Mouse (Mus musculus): ENCODE measurements around the gene Nr3c2.
A peak's percentile ranks its signal among the peaks of the same experiment; 100 is the strongest.

Gene Nr3c2

DNA sequence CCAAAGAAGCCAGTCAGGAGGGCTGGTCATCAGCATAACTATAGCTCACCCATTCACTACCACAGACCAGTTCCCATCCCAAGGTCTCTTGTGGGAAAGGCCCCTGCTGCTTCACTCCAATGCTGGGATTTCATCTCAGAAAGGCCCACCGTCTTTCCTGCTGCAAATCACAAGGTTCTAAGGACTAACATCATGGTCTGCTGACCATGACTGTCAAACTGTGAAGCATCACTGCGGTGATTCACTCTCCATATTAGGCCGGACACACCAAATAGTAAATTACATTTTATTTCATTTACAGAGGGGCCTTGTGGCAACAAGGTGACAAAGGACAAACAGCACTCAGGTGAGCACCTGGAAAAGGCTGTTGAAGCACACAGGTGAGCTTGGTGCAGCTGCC lies 350.9 kb downstream of the Nr3c2 start:
- DNase-seq (ENCODE audit: low spot score in 2 of 2): no peak

DNA sequence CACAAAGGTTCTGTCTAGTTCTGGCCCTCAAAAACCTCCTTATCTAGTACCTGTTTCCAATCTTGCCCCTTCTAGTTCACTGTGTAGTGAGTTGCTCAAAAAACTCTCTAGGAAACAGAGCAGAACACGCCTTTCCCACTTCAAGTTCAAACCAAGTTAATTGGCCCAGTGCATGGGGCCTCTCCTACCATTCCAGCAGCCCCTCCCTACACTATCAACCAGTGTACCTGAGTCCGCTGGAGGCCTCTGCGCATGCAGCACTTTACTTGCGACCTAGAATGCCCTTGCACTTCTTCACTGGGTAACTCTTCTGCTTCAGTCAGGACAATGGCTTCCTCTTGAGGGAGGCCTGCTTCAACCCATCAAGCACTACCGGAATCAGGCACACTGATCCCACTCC lies 351.9 kb downstream of the Nr3c2 start:
- no peak for DNase-seq (ENCODE audit: low spot score in 2 of 2)

DNA sequence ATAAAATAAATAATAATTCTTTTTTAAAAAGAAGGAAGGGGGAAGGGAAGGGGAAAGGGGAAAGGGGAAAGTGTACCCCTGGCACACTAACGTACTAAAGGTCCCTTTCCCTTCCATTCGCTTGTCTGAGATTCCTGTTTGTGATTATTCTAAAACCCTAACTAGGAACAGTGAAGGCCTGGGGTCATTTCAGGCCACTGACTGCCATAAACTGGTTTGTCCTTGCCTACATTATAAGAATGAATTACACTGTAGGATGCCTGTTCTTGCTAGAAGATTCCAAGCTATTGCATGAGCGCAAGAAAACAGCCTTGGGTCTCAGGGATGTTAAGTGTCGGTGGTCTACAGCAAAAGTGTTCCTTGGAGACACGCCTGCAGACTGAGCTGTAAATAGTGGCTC lies 355.2 kb downstream of the Nr3c2 start:
- no peak for DNase-seq (ENCODE audit: low spot score in 2 of 2)

DNA sequence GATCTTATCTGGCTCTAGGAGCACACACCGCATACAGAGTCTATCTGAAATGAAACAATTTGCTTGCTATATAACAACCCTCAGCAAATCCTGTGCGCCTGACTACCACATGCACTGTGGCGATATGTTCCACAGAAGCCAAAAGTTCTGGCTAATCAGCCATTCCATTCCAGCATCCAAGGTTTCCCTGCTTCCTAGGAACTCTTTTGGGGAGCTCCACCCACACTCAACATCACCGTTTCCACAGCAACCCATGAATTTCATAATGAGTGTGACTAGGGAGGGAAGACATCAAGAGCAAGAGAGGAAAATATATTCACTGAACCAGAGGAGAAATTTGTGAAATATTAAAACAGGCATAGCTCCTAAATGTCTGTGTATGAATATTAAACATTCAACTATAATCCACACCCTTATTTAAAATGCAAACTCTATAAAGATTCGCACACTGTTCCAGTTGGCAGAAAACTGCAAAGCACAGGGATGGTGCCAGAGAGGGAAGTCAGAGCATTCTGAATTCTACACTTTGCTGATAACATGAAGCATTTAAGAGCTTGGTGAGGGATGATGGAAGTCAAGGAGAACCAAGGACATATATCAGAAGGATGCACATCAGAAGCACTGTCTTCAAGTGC lies 357.3 kb downstream of the Nr3c2 start:
- no peak for DNase-seq (ENCODE audit: low spot score in 2 of 2)

DNA sequence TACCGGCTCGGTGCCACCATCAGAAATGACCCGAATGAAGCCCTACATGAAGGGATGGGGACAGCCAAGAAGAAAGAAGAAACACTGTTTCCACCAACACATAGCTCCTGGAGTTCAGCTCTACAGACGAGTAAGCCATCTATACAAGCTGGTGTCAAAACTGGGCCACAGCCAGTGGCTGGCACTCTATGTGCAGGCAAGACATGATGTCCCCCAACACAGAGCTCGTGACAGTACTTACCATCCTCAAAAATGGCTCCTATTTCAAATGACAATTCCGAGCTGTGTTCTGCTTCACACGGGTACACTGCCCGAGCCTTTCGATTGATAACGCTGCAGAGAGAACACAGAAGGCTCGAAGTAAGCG lies 357.8 kb downstream of the Nr3c2 start:
- no peak for DNase-seq (ENCODE audit: low spot score in 2 of 2)

DNA sequence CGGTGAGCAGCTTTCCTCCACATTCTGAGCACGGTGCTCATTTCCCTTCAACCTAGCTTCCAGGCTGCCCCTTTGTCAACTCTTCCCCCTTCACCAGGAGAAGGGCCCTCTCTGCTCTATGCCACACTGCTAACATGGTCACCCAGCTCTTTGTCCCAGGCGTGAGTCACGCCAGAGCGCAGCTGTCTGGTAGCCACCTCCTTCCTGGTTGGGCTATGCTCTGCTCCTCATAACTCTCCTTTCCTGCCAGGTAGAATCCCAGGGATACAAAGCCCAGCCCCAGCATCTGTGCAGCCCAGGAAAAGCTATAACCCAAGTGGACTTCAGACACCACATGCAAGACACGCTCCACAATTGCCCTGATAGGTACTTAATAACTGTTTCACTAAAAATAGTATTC lies 362.0 kb downstream of the Nr3c2 start:
- no peak for DNase-seq (ENCODE audit: low spot score in 2 of 2)

DNA sequence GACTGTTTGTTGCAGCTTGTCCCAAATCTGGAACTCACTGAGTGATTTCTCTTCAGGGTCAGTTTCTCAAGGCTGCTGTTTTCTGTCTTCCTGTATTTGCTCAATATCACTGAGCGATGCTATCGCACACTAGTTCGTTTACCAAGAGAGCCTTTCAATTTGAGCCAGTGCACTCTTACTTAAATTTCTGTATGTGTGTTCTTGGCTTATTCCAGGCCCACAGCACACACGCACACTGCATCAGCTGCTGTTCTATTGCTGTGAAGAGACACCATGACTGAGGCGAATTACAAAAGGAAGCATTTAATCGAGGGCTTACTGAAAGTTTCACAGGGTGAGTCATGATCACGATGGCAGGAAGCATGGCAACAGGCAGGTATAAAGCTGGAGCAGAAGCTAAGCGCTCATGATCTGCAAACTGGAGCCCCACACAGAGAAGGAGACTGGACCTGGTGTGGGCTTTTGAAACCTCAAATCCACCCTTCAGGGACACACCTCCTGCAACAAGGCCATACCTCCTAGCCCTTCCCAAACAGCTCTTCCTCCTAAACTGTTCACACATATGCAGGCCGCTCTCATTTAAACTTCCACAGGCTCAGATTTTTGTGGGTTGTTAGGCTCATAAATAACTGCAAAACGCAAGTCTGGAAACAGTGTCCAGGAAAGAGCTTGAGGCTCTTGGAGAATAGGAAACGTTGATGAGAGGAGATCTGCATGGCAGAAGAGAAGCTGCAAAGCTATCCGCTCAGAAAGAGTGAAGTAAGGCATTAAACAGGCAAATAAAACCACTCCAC lies 363.2 kb downstream of the Nr3c2 start:
- no peak for DNase-seq (ENCODE audit: low spot score in 2 of 2)

DNA sequence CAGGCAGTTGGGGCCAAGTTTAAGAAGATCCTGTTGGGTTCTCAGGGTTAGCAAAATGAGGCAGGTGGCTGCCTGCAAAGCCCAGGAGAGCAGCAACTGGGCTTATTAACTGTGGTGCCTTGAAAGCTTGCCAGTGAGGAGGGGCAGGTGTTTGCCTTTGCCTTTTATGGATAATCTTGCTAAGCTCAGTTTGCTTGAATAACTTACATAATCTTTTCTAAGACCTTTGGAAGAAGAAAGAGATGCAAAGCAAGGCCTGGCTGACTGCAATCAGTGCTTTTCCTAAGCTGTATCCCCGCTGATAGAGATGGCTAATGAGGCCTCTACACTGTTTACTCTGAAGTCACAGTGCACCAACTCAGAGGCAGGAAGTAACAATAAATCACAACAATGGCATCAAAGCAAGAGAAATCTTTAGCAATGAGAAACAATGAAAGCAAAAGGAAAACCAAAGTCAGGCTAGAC lies 368.7 kb downstream of the Nr3c2 start:
- no peak for DNase-seq (ENCODE audit: low spot score in 2 of 2)

DNA sequence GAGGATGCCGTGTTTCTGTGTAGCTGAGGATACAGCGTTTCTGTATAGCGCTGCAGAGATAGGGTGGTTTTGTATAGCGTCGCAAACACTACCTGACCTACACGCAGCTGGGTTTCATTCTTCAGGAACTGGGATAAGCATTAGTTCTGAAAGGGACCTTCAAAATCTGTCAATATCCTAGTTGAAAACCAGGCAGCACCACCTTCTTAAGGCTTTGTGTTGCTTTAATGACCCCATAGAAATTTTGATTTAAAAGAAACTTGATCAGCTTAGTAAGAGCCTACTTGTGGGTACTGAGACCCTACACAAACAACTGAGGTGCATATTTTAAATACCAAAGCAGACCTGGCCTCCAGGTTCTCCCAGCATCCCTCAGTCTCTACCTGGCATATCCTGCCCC lies 372.9 kb downstream of the Nr3c2 start:
- no peak for DNase-seq (ENCODE audit: low spot score in 2 of 2)

DNA sequence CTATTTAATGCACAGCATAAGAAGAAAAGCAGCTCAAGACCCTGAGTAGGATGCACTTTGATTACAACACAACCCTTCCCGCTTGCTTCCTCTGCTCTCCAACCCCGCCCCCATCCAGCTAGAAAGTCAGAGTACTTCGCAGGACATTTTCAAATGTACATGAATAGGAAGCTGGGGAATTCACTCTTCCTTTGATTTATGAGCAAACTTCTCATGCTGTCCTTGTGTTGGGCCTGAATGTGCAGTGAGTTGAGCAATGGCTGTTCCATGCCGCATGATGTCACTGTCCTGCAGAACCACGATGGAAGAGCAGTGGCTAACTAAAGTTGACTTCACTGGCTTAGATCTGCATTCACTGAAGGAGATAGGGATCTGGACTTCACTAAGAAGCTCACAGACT lies 376.3 kb downstream of the Nr3c2 start:
- DNase-seq (ENCODE audit: low spot score in 2 of 2): no peak

DNA sequence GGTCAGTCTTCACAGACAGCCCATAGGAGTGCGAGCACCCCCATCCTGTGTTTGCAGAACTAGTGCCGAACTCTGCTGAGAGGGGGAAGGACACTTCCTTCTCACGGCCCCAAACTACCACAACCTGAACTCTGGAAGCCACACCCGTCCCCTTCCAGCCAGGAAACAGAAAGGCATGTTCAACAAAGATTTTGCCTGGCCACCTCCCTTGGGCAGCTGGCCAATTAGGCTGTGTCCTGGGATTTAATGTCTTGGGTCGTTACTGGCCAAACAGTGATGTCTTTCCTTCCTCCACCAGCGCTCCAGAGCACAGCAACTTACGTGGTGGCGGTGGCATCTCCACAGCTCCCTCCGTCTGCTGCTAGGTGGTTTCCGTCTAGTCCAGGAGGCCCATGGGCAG lies 377.6 kb downstream of the Nr3c2 start:
- DNase-seq (ENCODE audit: low spot score in 2 of 2): no peak

DNA sequence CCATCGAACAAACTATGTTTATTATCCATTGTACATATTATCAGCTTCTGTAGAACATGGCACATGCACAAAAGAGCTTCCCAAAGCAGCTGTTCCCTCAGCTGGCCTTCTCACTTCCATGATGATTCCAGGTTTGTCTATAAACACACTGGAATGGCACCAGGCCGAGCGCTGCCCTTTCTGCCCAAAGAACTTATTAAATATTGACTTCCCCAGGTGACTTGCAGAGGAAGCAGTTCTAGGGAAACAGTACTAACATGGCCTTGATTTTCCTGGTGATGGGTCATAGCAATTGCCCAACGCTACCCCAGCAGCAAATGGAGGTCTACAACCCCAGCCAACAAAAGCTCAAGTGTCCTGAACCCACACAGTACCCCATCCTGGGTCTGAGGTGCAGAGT lies 379.0 kb downstream of the Nr3c2 start:
- DNase-seq (ENCODE audit: low spot score in 2 of 2): no peak

DNA sequence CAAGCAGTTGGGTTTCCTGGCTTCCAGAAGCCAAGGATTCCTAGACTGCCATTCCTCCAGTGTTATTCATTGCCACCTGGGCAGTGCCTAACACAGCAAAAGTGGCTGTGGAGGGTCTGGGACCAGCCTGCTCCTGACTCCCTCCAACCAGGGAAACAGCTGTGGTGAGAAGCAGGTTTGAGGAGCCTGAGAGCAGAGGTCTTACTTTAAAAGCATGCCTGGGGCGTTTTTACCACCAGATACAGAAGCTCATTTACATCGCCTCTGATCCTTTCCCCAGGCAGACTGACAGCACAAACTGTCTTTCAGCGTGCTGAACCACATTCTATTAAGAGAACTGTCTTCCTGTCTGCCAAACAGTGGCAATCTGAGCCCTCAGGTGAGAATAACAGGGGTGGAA lies 380.7 kb downstream of the Nr3c2 start:
- no peak for DNase-seq (ENCODE audit: low spot score in 2 of 2)

DNA sequence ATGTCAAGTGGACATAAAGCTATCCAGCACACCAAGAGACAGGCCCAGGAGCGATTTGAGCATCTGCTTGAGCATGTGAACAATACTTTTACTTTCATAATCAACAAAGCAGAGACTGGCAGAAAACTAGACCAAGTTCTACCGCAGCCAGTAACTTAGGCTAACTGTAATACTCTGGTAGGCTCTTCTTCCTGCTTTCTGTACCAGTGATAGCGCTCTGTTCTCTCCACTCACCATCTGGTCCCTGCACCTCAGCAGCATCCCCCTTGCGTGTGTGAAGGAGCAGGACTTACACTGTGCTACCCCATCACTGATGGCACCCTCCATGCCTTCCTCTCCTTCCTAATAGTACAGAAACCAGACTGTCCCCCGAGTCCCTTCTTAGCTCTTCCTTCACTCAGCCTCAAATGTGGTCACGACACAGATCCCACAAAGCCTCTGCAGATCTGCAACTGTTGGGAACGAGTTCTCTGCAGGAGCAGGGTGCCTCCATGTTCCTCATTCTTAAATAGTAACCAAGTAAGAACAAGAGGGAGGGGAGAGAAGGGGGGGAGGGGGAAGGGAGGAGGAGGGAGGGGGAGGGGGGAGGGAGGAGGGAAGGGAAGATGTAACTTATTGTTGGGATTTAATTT lies 383.5 kb downstream of the Nr3c2 start:
- peak; percentile 24 to 42 for DNase-seq (ENCODE audit: low spot score in 2 of 2)

DNA sequence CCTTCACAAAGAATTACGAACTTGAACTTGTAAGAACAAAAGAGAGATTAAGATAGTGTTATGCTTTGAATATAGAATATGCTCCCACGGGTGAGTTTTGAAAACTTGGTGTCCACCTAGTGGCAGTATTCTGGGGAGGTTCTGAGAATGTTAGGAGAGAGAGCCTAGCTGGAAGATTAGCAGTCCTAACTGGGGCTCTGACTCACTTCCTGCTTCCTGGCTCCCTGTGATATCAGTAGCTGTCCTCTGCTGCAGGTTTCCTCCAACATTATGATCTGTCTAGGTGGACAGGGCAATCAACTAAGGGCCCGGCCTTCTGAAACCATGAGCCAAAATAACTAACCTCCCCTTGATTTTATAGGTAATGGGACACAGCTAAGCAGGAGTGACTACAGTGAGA lies 385.2 kb downstream of the Nr3c2 start:
- DNase-seq (ENCODE audit: low spot score in 2 of 2): no peak

DNA sequence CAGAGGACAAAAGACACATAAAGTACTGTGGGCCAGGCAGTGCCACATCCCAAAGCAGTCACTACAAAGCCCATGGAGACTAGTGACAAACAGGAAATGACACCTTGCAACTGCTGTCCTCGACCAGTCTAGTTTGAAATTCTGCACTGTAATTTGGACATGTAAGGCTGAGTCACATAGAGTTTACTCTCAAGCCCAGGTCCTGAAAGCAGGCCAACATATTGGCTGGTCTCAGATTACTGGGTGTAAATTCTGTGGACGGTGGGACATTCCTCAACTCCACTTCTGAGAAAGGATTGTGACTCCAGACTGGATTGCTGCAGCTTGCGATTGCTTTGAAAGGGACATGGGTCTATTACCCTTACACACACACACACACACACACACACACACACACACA lies 388.8 kb downstream of the Nr3c2 start:
- DNase-seq (ENCODE audit: low spot score in 2 of 2): no peak

DNA sequence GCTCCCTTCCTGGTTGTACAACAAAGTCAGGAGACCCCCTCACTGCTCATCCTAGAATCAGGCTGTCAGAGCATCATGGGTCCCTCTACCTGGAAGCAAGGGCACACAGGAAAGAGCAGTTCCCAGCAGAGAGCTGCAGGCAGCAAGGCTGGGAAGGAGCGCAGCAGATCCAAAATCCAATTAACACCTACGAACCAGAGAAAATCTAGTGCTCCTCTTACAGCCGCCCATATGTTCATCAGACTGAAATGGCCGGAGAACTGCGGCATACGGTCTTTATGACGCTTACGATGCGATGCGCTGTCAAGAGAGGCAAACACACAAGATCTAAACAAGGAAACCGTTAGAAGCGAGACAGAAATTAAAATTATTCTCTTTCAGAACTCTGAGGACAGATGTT lies 389.2 kb downstream of the Nr3c2 start:
- no peak for DNase-seq (ENCODE audit: low spot score in 2 of 2)

DNA sequence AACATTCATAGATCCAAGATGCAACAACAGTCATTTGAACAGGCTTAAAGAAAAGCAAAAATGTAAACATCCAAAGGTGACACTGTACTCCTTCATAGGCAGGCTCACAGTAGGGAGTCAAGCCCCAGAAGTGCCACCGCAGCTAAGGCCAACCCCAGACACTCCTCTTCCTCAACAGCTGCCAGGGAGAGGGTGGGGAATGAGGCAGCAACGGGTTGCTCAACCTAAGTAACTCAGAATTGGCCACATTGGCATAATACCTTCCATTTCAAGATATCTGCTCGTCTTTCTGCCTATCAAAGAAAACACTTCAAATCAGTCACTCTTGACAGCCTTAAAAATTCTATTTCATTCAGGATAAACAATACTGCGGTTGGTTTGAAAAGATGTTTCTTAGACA lies 392.9 kb downstream of the Nr3c2 start:
- no peak for DNase-seq (ENCODE audit: low spot score in 2 of 2)

DNA sequence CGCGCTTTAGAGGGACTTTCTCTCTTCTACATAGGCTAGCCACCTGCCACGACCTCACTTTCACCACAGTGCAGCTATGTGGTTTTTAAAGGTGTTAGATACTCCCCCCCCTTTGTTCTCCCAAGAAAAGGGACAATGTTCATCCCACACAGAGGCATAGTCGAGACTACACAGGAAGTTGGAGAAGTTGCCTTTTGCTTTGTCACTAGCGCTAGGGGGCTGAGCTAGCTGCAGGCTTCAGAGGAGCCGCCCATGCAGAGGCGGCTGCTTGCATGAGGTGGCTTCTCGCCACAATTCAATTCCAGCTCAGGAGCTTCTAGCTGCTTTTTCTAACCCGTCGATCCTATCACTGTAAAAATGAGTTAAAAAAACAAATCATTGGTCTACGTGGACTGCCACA lies 393.4 kb downstream of the Nr3c2 start:
- peak; percentile 29 to 48 for DNase-seq (ENCODE audit: low spot score in 2 of 2)

DNA sequence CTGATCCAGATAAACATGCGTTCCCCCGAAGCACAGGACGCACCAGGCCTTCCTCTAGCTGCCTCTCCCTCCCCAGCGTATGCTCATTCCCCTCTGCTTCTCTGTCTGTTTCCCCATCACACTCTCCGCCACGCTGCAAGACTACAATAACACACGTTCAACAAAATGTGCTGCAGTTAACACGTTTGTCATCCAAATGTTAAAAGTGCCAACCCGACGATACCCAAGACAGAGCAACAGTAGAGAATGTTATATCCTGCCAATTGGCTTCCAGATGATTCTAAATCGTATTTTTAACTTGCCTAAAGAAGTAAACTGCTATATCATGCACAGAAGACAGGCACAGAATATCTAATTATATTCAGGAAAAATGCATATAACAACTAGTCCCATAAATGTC lies 395.4 kb downstream of the Nr3c2 start:
- no peak for DNase-seq (ENCODE audit: low spot score in 2 of 2)
